Mouse (Mus musculus): ENCODE results near the gene Itpripl1.

GRCm38 (mm10) chr2:127142031-127142430, 1.2 kb downstream of the Itpripl1 start:
- no peak for TF ChIP-seq CHD2 (IDR thresholded peaks at IDR 0.05; ENCODE audit: low read length)
- TF ChIP-seq EP300 (IDR thresholded peaks at IDR 0.05; ENCODE audit: low read length) = no peak
- no peak for TF ChIP-seq POLR2A (IDR thresholded peaks at IDR 0.05; ENCODE audit: low read depth, low read length)
- TF ChIP-seq POLR2AphosphoS2 (IDR thresholded peaks at IDR 0.05; ENCODE audit: low read depth, low read length) = no peak
- no peak for TF ChIP-seq CTCF (conservative IDR thresholded peaks at IDR 0.05 in 1 of 2, IDR thresholded peaks at IDR 0.05 in 1 of 2; ENCODE audit: low read depth in 2 of 2, low read length in 2 of 2)
- no peak for TF ChIP-seq MAFK (IDR thresholded peaks at IDR 0.05; ENCODE audit: insufficient replicate concordance, low read length)
- no peak for TF ChIP-seq BHLHE40 (IDR thresholded peaks at IDR 0.05; ENCODE audit: low read depth, low read length)
- TF ChIP-seq UBTF (IDR thresholded peaks at IDR 0.05; ENCODE audit: low read depth, low read length) = no peak
